Mouse (Mus musculus) retina, postnatal 7 days (tissue): ENCODE measurements around the gene Mapkap1.

Experiments used
- DNase-seq: peaks from one replicate; pipeline ENCODE4 v3.0.0-alpha.2; 2012; ENCODE audit warnings: low read depth, low spot score

Mapkap1 gene

GRCm38 (mm10) chr2:34630445-34630844, 223.9 kb downstream of the Mapkap1 start:
- DNase-seq: no peak

- no peak for DNase-seq
Measured at GRCm38 (mm10) chr2:34632051-34632450, 225.5 kb downstream of the Mapkap1 start.

GRCm38 (mm10) chr2:34635249-34636165, 228.9 kb downstream of the Mapkap1 start:
- no peak for DNase-seq

GRCm38 (mm10) chr2:34638955-34639650, 232.5 kb downstream of the Mapkap1 start:
- DNase-seq: peak; percentile 55

- no peak for DNase-seq
Measured at GRCm38 (mm10) chr2:34639725-34640124, 233.2 kb downstream of the Mapkap1 start.

- DNase-seq: no peak
Measured at GRCm38 (mm10) chr2:34642351-34642750, 235.8 kb downstream of the Mapkap1 start.

GRCm38 (mm10) chr2:34644571-34645526, 238.3 kb downstream of the Mapkap1 start:
- DNase-seq: no peak

GRCm38 (mm10) chr2:34645851-34646540, 239.4 kb downstream of the Mapkap1 start:
- no peak for DNase-seq

GRCm38 (mm10) chr2:34646541-34646865, 239.9 kb downstream of the Mapkap1 start:
- no peak for DNase-seq

- DNase-seq: no peak
Measured at GRCm38 (mm10) chr2:34647410-34647809, 240.8 kb downstream of the Mapkap1 start.

- no peak for DNase-seq
Measured at GRCm38 (mm10) chr2:34667820-34668219, 261.2 kb downstream of the Mapkap1 start.

GRCm38 (mm10) chr2:34668440-34669191, 262.0 kb downstream of the Mapkap1 start:
- DNase-seq: no peak

- no peak for DNase-seq
Measured at GRCm38 (mm10) chr2:34669203-34669746, 262.7 kb downstream of the Mapkap1 start.

GRCm38 (mm10) chr2:34670470-34670869, 263.9 kb downstream of the Mapkap1 start:
- no peak for DNase-seq

- peak; percentile 52 for DNase-seq
Measured at GRCm38 (mm10) chr2:34671385-34672026, 264.9 kb downstream of the Mapkap1 start.

GRCm38 (mm10) chr2:34673846-34674245, 267.3 kb downstream of the Mapkap1 start:
- no peak for DNase-seq
